Mouse (Mus musculus) forebrain, embryonic 14.5 days (tissue): ENCODE results near the gene Clptm1. TPM values are rescaled to one million over a fixed set of nuclear protein-coding genes. Genes with fewer than 3 reads are reported as not detected.
"Not testable (repeated sequence)": the region's sequence is repeated elsewhere in the genome, so short reads cannot be mapped to it uniquely, and the experiment has no call there.

ENCODE experiments used
- ATAC-seq: fragments of 200-750 bp; cut with Nextera tagmentation; 2 replicates; pipeline ENCODE4 v1.8.0; 2017; ENCODE audit warnings: mild to moderate bottlenecking, moderate library complexity
- DNase-seq: peaks from one replicate; pipeline ENCODE4 v3.0.0-alpha.2; 2015; ENCODE audit warnings: low spot score
- H3K27ac ChIP-seq: fragments of 300-500 bp; sonication (generic); 2 replicates; pipeline ENCODE4 v1.5.1; 2014; ENCODE audit warnings: low read depth, mild to moderate bottlenecking, control low read depth, low read length, moderate library complexity
- H3K27me3 ChIP-seq: fragments of 300-500 bp; sonication (generic); replicated peaks from 2 replicates; pipeline ENCODE4 v1.6.1; 2014; ENCODE audit warnings: low read length, control low read depth, mixed read lengths; ENCODE audit not compliant: control insufficient read depth, insufficient read depth
- H3K36me3 ChIP-seq: fragments of 300-500 bp; sonication (generic); 2 replicates; pipeline ENCODE4 v1.6.1; 2014; ENCODE audit warnings: low read length, control low read depth; ENCODE audit not compliant: control insufficient read depth, insufficient read depth
- H3K4me1 ChIP-seq: fragments of 300-500 bp; sonication (generic); 2 replicates; pipeline ENCODE4 v1.6.1; 2014; ENCODE audit warnings: antibody characterized with exemption, low read length, control low read depth; ENCODE audit not compliant: control insufficient read depth, insufficient read depth
- H3K4me2 ChIP-seq: fragments of 300-500 bp; sonication (generic); 2 replicates; pipeline ENCODE4 v1.6.1; 2014; ENCODE audit warnings: mild to moderate bottlenecking, control low read depth, low read length
- H3K4me3 ChIP-seq: fragments of 300-500 bp; sonication (generic); 2 replicates; pipeline ENCODE4 v1.5.1; 2014; ENCODE audit warnings: low read depth, low read length, control low read depth
- H3K9ac ChIP-seq: fragments of 300-500 bp; sonication (generic); 2 replicates; pipeline ENCODE4 v1.6.1; 2014; ENCODE audit warnings: mild to moderate bottlenecking, low read length, control low read depth, moderate library complexity
- H3K9me3 ChIP-seq: fragments of 300-500 bp; sonication (generic); replicated peaks from 2 replicates; pipeline ENCODE4 v1.6.1; 2016; ENCODE audit warnings: low read length, control low read depth, mixed read lengths; ENCODE audit not compliant: control insufficient read depth
- WGBS: fragments of 180-500 bp; shearing (Covaris S2); extraction: QIAGEN DNeasy Blood & Tissue Kit; methylation state at CpG from one replicate; pipeline ENCODE4 v1.1.7; 2014; 5-methylcytosine and 5-hydroxymethylcytosine counted together
- polyA plus RNA-seq: library from polyadenylated mRNA; unstranded; fragments of >200 nt; fragmentation: Nextera tagmentation; extraction: Ambion mirVana; gene quantifications from 2 replicates; pipeline ENCODE4 v1.2.1, GENCODE M21; 2014

Clptm1 gene
- polyA plus RNA-seq, 1 experiment from 2014 or later, result 86.4 TPM

GRCm38 (mm10) chr7:19615036-19615577 lies 49.7 kb downstream of the Clptm1 start:
- DNase-seq (no peak), ATAC-seq (no peak)
- Histone ChIP-seq H3K4me2 (no peak overlapping the region), H3K27me3 (no peaks in the 10 kb centered on the region), H3K4me3 (no peak overlapping the region), H3K36me3 (no peaks in the 10 kb centered on the region), H3K27ac (no peak overlapping the region), H3K9ac (no peak overlapping the region), H3K9me3 (no peaks in the 10 kb centered on the region), H3K4me1 (peaks cover 4% of the 10 kb centered on the region; the same call in 1 of the 2 replicates)
- WGBS, result 87% methylated on average over 12 of the region's 12 CpGs

DNA sequence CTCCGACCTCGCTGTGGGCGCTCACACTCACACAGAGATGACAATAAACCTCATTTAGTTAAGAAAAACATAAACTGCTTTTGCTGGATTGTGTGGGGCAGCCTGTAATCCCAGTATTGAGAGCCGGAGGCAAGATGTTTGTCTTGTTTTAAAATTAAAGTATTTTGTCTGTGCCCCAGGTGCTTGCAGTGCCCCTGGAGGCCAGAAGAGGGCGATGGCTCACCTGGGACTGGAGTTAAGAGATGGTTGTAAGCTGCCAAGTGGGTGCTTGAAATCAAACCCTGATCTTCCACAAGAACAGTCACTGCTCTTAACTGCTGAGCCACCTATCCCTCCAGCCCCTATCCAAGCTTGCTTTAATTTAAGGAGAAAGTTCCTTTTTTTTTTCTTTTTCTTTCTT lies 53.9 kb downstream of the Clptm1 start:
- Histone ChIP-seq H3K27ac (no peak overlapping the region), H3K36me3 (no peaks in the 10 kb centered on the region), H3K9ac (no peak overlapping the region), H3K4me2 (no peak overlapping the region), H3K9me3 (no peaks in the 10 kb centered on the region), H3K4me3 (no peak overlapping the region), H3K4me1 (no peaks in the 10 kb centered on the region), H3K27me3 (no peaks in the 10 kb centered on the region)
- WGBS, result 78% methylated on average over 5 of the region's 5 CpGs
- no peak for ATAC-seq
- no peak for DNase-seq

DNA sequence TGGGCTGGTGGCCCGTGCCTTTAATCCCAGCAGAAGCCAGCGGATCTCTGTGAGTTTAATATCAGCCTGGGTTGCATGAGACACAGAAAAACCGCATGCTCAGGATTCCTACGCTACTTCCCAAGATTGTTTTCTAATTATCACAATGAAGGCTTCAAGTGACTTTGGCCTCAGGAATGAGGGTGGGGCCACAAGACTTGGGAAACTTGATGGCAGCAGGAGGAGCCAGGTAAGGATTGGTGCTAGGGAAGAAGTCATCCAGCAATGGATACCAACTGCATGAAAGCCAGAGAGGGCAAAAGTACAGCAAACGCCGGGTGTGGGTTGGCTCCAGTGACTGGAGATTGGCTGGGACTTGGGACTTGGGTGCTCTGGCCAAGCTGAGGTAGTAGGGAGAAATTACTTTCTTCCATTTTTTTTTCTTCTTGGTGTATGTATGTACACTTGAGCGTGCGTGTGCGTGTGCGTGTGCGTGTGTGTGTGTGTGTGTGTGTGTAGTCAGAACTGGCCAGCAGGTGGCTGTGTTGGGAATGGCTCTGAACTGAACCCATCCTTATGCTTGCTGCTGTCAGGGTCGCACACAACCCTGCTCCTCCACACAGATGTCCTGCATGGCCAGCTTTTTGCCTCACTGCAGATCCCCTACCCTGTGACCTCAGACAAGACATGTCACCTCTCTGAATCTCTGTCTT lies 55.0 kb downstream of the Clptm1 start:
- 91% methylated on average over 12 of the region's 12 CpGs for WGBS
- H3K9me3 ChIP-seq, result no peaks in the 10 kb centered on the region
- no peaks in the 10 kb centered on the region for H3K36me3 ChIP-seq
- ATAC-seq, result no peak
- H3K9ac ChIP-seq, result no peak overlapping the region
- no peaks in the 10 kb centered on the region for H3K4me1 ChIP-seq
- DNase-seq, result no peak
- H3K4me3 ChIP-seq, result no peak overlapping the region
- no peak overlapping the region for H3K4me2 ChIP-seq
- no peak overlapping the region for H3K27ac ChIP-seq
- H3K27me3 ChIP-seq, result no peaks in the 10 kb centered on the region

DNA sequence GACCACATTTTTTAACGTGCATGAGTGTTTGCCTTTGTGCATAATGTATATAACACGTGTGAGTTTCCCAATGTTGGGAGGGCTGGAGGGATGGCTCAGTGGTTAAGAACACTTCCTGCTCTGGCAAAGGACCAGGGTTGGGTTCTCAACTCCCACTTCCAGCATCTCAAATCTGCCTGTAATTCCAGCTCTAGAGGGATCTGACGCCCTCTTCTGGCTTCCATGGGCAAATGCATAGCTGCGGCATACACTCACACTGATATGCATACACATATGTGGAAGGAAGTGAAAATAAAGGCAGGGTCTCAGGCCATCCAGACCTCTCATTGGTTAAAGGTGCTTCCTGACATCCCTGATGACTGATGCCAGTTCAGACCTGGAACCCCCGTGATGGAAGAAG lies 57.5 kb downstream of the Clptm1 start:
- no peak for ATAC-seq
- Histone ChIP-seq H3K27me3 (no peaks in the 10 kb centered on the region), H3K36me3 (0 out of 2 replicates have a peak, but pooled peaks cover under 1% of the 10 kb centered on the region), H3K4me2 (no peak overlapping the region), H3K27ac (no peak overlapping the region), H3K4me3 (no peak overlapping the region), H3K4me1 (peaks cover 9% of the 10 kb centered on the region), H3K9ac (no peak overlapping the region), H3K9me3 (no peaks in the 10 kb centered on the region)
- WGBS, result 82% methylated on average over 5 of the region's 5 CpGs
- no peak for DNase-seq

DNA sequence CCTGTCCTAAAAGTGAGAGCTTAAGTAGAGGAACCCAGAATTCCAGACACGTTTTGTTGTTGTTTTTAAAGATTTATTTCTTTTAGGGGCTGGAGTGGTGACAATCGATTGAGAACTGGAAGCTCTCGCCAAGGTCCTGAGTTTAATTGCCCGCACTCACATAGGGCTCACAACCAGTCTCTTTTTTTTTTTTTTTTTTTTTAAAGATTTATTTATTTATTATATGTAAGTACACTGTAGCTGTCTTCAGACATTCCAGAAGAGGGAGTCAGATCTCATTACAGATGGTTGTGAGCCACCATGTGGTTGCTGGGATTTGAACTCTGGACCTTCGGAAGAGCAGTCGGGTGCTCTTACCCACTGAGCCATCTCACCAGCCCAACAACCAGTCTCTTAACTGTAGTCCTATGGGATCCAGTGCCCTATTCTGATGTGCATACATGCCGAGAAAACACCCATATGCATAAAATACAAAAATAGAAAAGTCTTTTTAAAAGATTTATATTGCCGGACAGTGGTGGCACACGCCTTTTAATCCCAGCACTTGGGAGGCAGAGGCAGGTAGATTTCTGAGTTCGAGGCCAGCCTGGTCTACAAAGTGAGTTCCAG lies 60.1 kb downstream of the Clptm1 start:
- Histone ChIP-seq H3K4me2 (peak overlapping the region; percentile 79), H3K4me1 (peaks cover 11% of the 10 kb centered on the region), H3K4me3 (peak overlapping the region; percentile 92), H3K27ac (0 out of 2 replicates have a peak overlapping the region, but pooled peaks have one; percentile 58), H3K36me3 (peaks cover 24% of the 10 kb centered on the region), H3K9ac (peak overlapping the region; percentile 91)
- 61% methylated on average over 10 of the region's 10 CpGs for WGBS
- H3K27me3 ChIP-seq, DNase-seq, ATAC-seq, H3K9me3 ChIP-seq: not testable (repeated sequence)

DNA sequence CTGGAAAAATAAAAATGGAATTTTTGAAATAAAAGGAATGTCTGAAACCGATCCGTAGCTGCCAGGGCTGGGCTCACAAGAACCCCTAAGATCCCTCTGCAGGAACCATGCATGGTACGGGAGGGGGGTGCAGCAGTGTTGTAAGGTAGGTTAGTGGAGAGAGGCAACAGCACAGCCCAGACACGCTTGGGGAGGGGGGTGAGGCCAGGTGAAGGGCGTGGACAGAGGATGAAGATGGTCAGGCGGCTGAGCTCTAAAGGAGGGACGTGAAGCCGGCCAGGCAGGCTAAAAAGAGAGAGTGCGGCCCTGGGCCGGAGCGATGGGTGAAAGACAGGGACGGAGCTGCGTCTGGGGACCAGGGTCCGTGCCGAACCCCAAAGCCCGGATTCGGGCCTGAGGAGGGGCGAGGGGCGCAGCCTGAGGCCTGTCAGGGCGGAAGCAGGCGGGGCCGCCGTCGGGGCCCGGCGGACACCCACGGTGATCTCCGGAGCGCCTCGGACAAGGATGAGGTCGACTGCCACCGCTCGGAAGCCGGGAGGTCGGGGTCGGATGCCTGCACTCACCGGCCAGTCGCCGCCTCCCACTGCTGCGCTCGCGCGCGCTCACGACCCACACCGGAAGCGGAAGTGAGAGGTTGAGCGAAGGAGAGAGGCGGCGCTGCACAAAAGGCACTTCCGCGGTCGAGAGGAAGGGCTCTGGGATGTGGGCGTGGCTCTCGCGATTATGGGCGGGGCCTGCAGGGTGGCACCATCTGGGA lies 60.8 kb downstream of the Clptm1 start, which contains the start of gene Clasrp:
Gene Clasrp, minus strand, starts transcription at position 638 of the 757 bp plus-strand sequence.
- no peaks in the 10 kb centered on the region for H3K9me3 ChIP-seq
- H3K4me3 ChIP-seq, result peak within 1 kb of the TSS; percentile 92
- peak within 1 kb of the TSS; percentile 91 for H3K9ac ChIP-seq
- DNase-seq (peak; percentile 97), ATAC-seq (peak; percentile 96)
- H3K27ac ChIP-seq, result peak within 1 kb of the TSS; percentile 58; the same call in 1 of the 2 replicates
- H3K4me2 ChIP-seq, result peak within 1 kb of the TSS; percentile 79
- peaks cover 11% of the 10 kb centered on the region for H3K4me1 ChIP-seq
- peaks cover 31% of the 10 kb centered on the region for H3K36me3 ChIP-seq
- H3K27me3 ChIP-seq, result no peaks in the 10 kb centered on the region
- WGBS, result 1% methylated on average over 57 of the region's 57 CpGs

DNA sequence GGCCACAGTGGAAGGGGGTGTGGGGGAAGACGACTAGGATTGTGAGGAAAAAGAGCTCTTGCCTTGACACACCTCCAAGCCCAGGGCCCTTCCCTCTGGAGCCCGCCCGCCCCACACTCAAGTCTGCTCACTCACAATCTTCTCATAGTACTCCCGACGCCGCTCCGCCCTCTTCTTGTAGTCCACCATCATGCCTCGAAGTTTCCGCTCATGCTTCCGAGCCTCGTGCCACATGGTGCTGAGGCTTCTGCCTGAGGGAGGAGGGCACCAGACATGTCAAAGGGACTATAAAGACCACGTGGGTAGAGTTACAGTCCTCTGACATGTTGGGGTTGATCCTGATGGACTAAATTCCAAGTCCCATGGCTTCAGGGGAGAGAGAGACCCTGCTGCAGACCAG lies 61.8 kb downstream of the Clptm1 start:
- no peak overlapping the region for H3K27ac ChIP-seq
- no peaks in the 10 kb centered on the region for H3K27me3 ChIP-seq
- no peak for ATAC-seq
- H3K9me3 ChIP-seq, result no peaks in the 10 kb centered on the region
- peaks cover 40% of the 10 kb centered on the region for H3K36me3 ChIP-seq
- H3K4me2 ChIP-seq, result peak overlapping the region; percentile 79
- peak overlapping the region; percentile 91; the same call in 1 of the 2 replicates for H3K9ac ChIP-seq
- no peak for DNase-seq
- H3K4me1 ChIP-seq, result peaks cover 11% of the 10 kb centered on the region
- 84% methylated on average over 12 of the region's 12 CpGs for WGBS
- H3K4me3 ChIP-seq, result peak overlapping the region; percentile 92

GRCm38 (mm10) chr7:19600562-19600961 lies 64.3 kb downstream of the Clptm1 start:
- ATAC-seq, result no peak
- DNase-seq, result no peak
- H3K27ac ChIP-seq, result no peak overlapping the region
- H3K27me3 ChIP-seq, result no peaks in the 10 kb centered on the region
- H3K4me3 ChIP-seq, result no peak overlapping the region
- no peaks in the 10 kb centered on the region for H3K9me3 ChIP-seq
- 55% methylated on average over 5 of the region's 5 CpGs for WGBS
- no peak overlapping the region for H3K4me2 ChIP-seq
- peaks cover 58% of the 10 kb centered on the region for H3K36me3 ChIP-seq
- peaks cover 11% of the 10 kb centered on the region for H3K4me1 ChIP-seq
- H3K9ac ChIP-seq, result no peak overlapping the region
